Comparison of ENCODE assay signal across 23 mouse cellular contexts in genomic region chr5:141884111-141884647, GRCm38 (mm10).
A peak's percentile ranks its signal among the peaks of the same experiment; 100 is the strongest.
DNase-seq lines count a peak whose midpoint lies in the region; ATAC-seq and TF ChIP-seq lines count a peak whose summit lies in the region.
"Had no signal": no experiment of that assay in that cellular context is flagged by ENCODE, and none has a peak within 500 bp of the region (broad histone marks: within the 10 kb centered on the region; RNA-seq: fewer than 3 reads in every experiment).

No protein-coding gene starts in this region.

- no peak overlapping the region for H3K4me2 ChIP-seq in forebrain, postnatal 0 days (ENCODE audit: low read depth)
- no peak overlapping the region for H3K4me2 ChIP-seq in forebrain, embryonic 12.5 days
- no peak overlapping the region for H3K4me2 ChIP-seq in stomach, postnatal 0 days (replicated peaks; ENCODE audit: low read depth)
- H3K4me2 ChIP-seq: heart, embryonic 12.5 days; hindbrain, embryonic 13.5 days had no signal

- 44% methylated on average over 3 of the region's 3 CpGs for WGBS in forebrain, postnatal 0 days
- WGBS in forebrain, embryonic 12.5 days: 44% methylated on average over 3 of the region's 3 CpGs
- WGBS in stomach, postnatal 0 days: 54% methylated on average over 3 of the region's 3 CpGs

- TF ChIP-seq CTCF in forebrain, postnatal 0 days (IDR thresholded peaks at IDR 0.05; ENCODE audit: low read depth): no peak
- TF ChIP-seq CTCF in stomach, postnatal 0 days (IDR thresholded peaks at IDR 0.05; ENCODE audit: low read depth): peak; percentile 36

- no peak for DNase-seq in forebrain, postnatal 0 days
- peak; percentile 5 for DNase-seq in thymus, postnatal 14 days
- DNase-seq in thymus, adult 18-20 months: no peak
- peak; percentile 22 for DNase-seq in stomach, postnatal 0 days (ENCODE audit: low spot score)
- no peak for DNase-seq in adrenal gland, adult (ENCODE audit: inconsistent age in 2 of 2, low spot score in 1 of 2)
- DNase-seq in cerebellum, adult 18-20 months: no peak
- DNase-seq: adrenal gland, adult 8-10 months; cerebellum, adult 11 months; cerebellum, postnatal 14 days; embryo, embryonic 11 days; gastrocnemius, postnatal 36 days; heart, postnatal 14 days; kidney, adult 11 months; liver, postnatal 0 days; lung, postnatal 10 days; thymus, adult 2 months had no signal

- peak; percentile 53 for ATAC-seq in forebrain, postnatal 0 days
- ATAC-seq in forebrain, embryonic 12.5 days (ENCODE audit: low FRiP score): no peak
- peak; percentile 92 to 99 for ATAC-seq in hematopoietic stem cell, adult 5-6 weeks (replicated peaks in 1 of 2; ENCODE audit: insufficient read depth in 1 of 2, low FRiP score in 2 of 2, low TSS enrichment in 1 of 2, low read depth in 1 of 2, poor library complexity in 2 of 2, severe bottlenecking in 2 of 2)
- ATAC-seq in stomach, postnatal 0 days (ENCODE audit: low FRiP score, low TSS enrichment): no peak
- ATAC-seq: forebrain, embryonic 16.5 days; liver, postnatal 0 days had no signal

- H3K4me1 ChIP-seq in forebrain, postnatal 0 days (ENCODE audit: insufficient read depth): no peaks in the 10 kb centered on the region; the same call in 1 of the 2 replicates
- peaks cover 22% of the 10 kb centered on the region for H3K4me1 ChIP-seq in forebrain, embryonic 12.5 days
- no peaks in the 10 kb centered on the region for H3K4me1 ChIP-seq in stomach, postnatal 0 days (replicated peaks; ENCODE audit: control insufficient read depth, insufficient read depth)

- no peak overlapping the region for H3K27ac ChIP-seq in forebrain, postnatal 0 days (ENCODE audit: low read depth, low read length)
- no peak overlapping the region for H3K27ac ChIP-seq in forebrain, embryonic 12.5 days
- H3K27ac ChIP-seq in stomach, postnatal 0 days (replicated peaks): no peak overlapping the region
- H3K27ac ChIP-seq: hindbrain, embryonic 13.5 days; kidney, postnatal 0 days; limb, embryonic 10.5 days had no signal

- H3K27me3 ChIP-seq in forebrain, postnatal 0 days (ENCODE audit: insufficient read depth, low read length): no peaks in the 10 kb centered on the region
- H3K27me3 ChIP-seq in forebrain, embryonic 12.5 days: peaks cover 4% of the 10 kb centered on the region; the same call in 1 of the 2 replicates
- H3K27me3 ChIP-seq in stomach, postnatal 0 days (ENCODE audit: control insufficient read depth, insufficient read depth, low read length): no peaks in the 10 kb centered on the region
- H3K27me3 ChIP-seq: heart, embryonic 12.5 days had no signal

- H3K9ac ChIP-seq in forebrain, postnatal 0 days: no peak overlapping the region
- H3K9ac ChIP-seq in forebrain, embryonic 12.5 days: no peak overlapping the region
- no peak overlapping the region for H3K9ac ChIP-seq in stomach, postnatal 0 days (ENCODE audit: low read length)
- H3K9ac ChIP-seq: heart, embryonic 12.5 days; hindbrain, embryonic 13.5 days; liver, postnatal 0 days had no signal

- no peak for TF ChIP-seq EP300 in stomach, postnatal 0 days (optimal IDR thresholded peaks at IDR 0.05)

- H3K36me3 ChIP-seq in forebrain, postnatal 0 days (ENCODE audit: insufficient read depth): no peaks in the 10 kb centered on the region
- no peaks in the 10 kb centered on the region for H3K36me3 ChIP-seq in forebrain, embryonic 12.5 days (replicated peaks)
- H3K36me3 ChIP-seq in stomach, postnatal 0 days (ENCODE audit: control insufficient read depth, insufficient read depth, low read length): no peaks in the 10 kb centered on the region
- H3K36me3 ChIP-seq: heart, embryonic 12.5 days; hindbrain, embryonic 13.5 days; limb, embryonic 10.5 days had no signal

- H3K4me3 ChIP-seq in forebrain, postnatal 0 days (ENCODE audit: low read depth, low read length): no peak overlapping the region
- H3K4me3 ChIP-seq in forebrain, embryonic 12.5 days (replicated peaks): no peak overlapping the region
- no peak overlapping the region for H3K4me3 ChIP-seq in stomach, postnatal 0 days (ENCODE audit: low read depth, low read length)
- H3K4me3 ChIP-seq: heart, embryonic 12.5 days; hindbrain, embryonic 13.5 days; limb, embryonic 10.5 days had no signal

- no peaks in the 10 kb centered on the region for H3K9me3 ChIP-seq in forebrain, postnatal 0 days (ENCODE audit: low read length)
- H3K9me3 ChIP-seq in forebrain, embryonic 12.5 days: no peaks in the 10 kb centered on the region
- H3K9me3 ChIP-seq in stomach, postnatal 0 days (ENCODE audit: control insufficient read depth, low read length): no peaks in the 10 kb centered on the region
- H3K9me3 ChIP-seq: heart, embryonic 12.5 days; hindbrain, embryonic 13.5 days; limb, embryonic 10.5 days had no signal

Comparison
In these comparisons a context has a peak if more than half of its experiments do, and no peak if none do; other contexts are left out.
1. ATAC-seq: peak in forebrain, postnatal 0 days (single experiment) and hematopoietic stem cell, adult 5-6 weeks (2 of 2); none in forebrain, embryonic 12.5 days (single experiment) and stomach, postnatal 0 days (single experiment).
2. DNase-seq: peak in thymus, postnatal 14 days (single experiment) and stomach, postnatal 0 days (single experiment); none in forebrain, postnatal 0 days (single experiment), thymus, adult 18-20 months (0 of 2), adrenal gland, adult (0 of 2) and cerebellum, adult 18-20 months (0 of 2).